Mouse (Mus musculus): ENCODE measurements around the gene Coq2.

DNA sequence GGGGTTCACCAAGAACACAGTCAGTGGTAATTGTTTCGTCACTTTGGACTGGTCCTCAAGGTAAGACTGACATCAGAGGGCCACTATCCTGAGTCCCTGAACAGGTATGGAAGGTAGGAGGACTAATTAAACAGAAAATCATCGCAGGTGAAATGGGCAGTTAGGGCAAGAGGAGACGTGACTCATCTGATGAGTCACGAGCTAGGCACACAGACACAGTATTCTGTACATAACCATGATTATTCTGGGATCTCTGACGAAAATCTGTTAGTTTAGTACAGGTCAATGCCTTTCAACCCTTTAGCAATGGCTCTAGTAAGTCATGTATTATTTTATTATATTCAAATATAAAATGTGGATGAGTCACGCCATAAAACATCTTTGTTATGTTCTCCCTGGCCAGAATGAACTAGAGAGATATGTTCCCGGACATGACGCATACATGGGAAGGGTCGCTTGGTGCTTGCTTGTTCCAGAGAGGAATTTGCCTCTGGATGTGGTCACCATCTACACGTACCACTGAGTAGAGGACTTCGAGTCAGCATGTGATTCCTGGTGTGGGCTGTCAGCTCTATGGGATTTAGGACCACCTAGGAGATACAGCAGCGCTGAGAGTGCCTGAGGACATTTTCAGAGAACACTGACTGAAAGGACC lies 52.3 kb downstream of the Coq2 start:
- TF ChIP-seq GATA1 (IDR thresholded peaks at IDR 0.05; ENCODE audit: borderline replicate concordance, low read length) (no peak), CTCF (IDR thresholded peaks at IDR 0.05; ENCODE audit: low read depth, low read length) (no peak), GATA2 (IDR thresholded peaks at IDR 0.05; ENCODE audit: borderline replicate concordance, low read depth, low read length) (no peak), TAL1 (conservative IDR thresholded peaks at IDR 0.05; ENCODE audit: low read depth, low read length) (no peak)
